Mouse (Mus musculus) heart, embryonic 14.5 days (tissue): ENCODE data around the gene Mdga1. TPM values are rescaled to one million over a fixed set of nuclear protein-coding genes. Genes with fewer than 3 reads are reported as not detected.

Source experiments
- ATAC-seq: fragments of 200-750 bp; cut with Nextera tagmentation; 2 replicates; pipeline ENCODE4 v1.8.0; 2017; ENCODE audit warnings: low read depth, moderate TSS enrichment; ENCODE audit not compliant: insufficient number of reproducible peaks, insufficient read depth, low FRiP score
- H3K27ac ChIP-seq, 2 experiments: fragments of 200-500 bp in 1 of 2; fragments of 300-500 bp in 1 of 2; sonication (generic) in 1 of 2; replicated peaks in 1 of 2; 2 replicates each; pipeline ENCODE4 v1.5.1; 2012 to 2014; ENCODE audit warnings: low read depth in 2 of 2, low read length in 2 of 2, control low read depth in 1 of 2, mild to moderate bottlenecking in 1 of 2, mixed read lengths in 1 of 2; ENCODE audit not compliant: control insufficient read depth in 1 of 2, insufficient read depth in 1 of 2
- H3K27me3 ChIP-seq: fragments of 300-500 bp; sonication (generic); 2 replicates; pipeline ENCODE4 v1.6.1; 2014; ENCODE audit warnings: mild to moderate bottlenecking, low read length, control low read depth; ENCODE audit not compliant: control insufficient read depth, insufficient read depth
- H3K36me3 ChIP-seq: fragments of 300-500 bp; sonication (generic); 2 replicates; pipeline ENCODE4 v1.6.1; 2014; ENCODE audit warnings: mild to moderate bottlenecking, control low read depth, low read length, mixed read lengths; ENCODE audit not compliant: control insufficient read depth, insufficient read depth
- H3K4me1 ChIP-seq, 2 experiments: fragments of 200-500 bp in 1 of 2; fragments of 300-500 bp in 1 of 2; sonication (generic) in 1 of 2; 2 replicates each; pipeline ENCODE4 v1.6.1; 2012 to 2014; ENCODE audit warnings: low read length in 2 of 2, control low read depth in 1 of 2, mixed read lengths in 1 of 2; ENCODE audit not compliant: control insufficient read depth in 2 of 2, insufficient read depth in 2 of 2
- H3K4me2 ChIP-seq: fragments of 300-500 bp; sonication (generic); 2 replicates; pipeline ENCODE4 v1.6.1; 2014; ENCODE audit warnings: mild to moderate bottlenecking, low read length
- H3K4me3 ChIP-seq, 2 experiments: fragments of 200-500 bp in 1 of 2; fragments of 300-500 bp in 1 of 2; sonication (generic) in 1 of 2; 2 replicates each; pipeline ENCODE4 v1.5.1; 2012 to 2014; ENCODE audit warnings: low read length in 2 of 2, mild to moderate bottlenecking in 2 of 2, control low read depth in 1 of 2, low read depth in 1 of 2, moderate library complexity in 1 of 2; ENCODE audit not compliant: control insufficient read depth in 1 of 2, insufficient read depth in 1 of 2
- H3K9ac ChIP-seq: fragments of 300-500 bp; sonication (generic); 2 replicates; pipeline ENCODE4 v1.6.1; 2014; ENCODE audit warnings: mild to moderate bottlenecking, low read length
- H3K9me3 ChIP-seq: fragments of 300-500 bp; sonication (generic); 2 replicates; pipeline ENCODE4 v1.6.1; 2016; ENCODE audit warnings: low read length, control low read depth; ENCODE audit not compliant: control insufficient read depth
- WGBS: fragments of 180-500 bp; shearing (Covaris S2); extraction: QIAGEN DNeasy Blood & Tissue Kit; methylation state at CpG from one replicate; pipeline ENCODE4 v1.1.7; 2014; 5-methylcytosine and 5-hydroxymethylcytosine counted together
- polyA plus RNA-seq: library from polyadenylated mRNA; unstranded; fragments of >200 nt; fragmentation: Nextera tagmentation; extraction: Ambion mirVana; gene quantifications from 2 replicates; pipeline ENCODE4 v1.2.1, GENCODE M21; 2014

The Mdga1 gene
- polyA plus RNA-seq, 1 experiment from 2014 or later, result 6.3 TPM

- 61% methylated on average over 8 of the region's 8 CpGs for WGBS
- H3K4me2 ChIP-seq, result no peak overlapping the region
- no peaks in the 10 kb centered on the region for H3K27me3 ChIP-seq
- H3K9ac ChIP-seq, result no peak overlapping the region
- H3K36me3 ChIP-seq, result no peaks in the 10 kb centered on the region
- H3K27ac ChIP-seq, result no peak overlapping the region
- no peak for ATAC-seq
- no peak overlapping the region for H3K4me3 ChIP-seq
- H3K9me3 ChIP-seq, result no peaks in the 10 kb centered on the region
- peaks cover 3 to 14% of the 10 kb centered on the region in 2 experiments for H3K4me1 ChIP-seq
Observed at GRCm38 (mm10) chr17:29981568-29981967, 11.7 kb upstream of the Mdga1 start.

GRCm38 (mm10) chr17:29979841-29980240 lies 10.0 kb upstream of the Mdga1 start:
- H3K9ac ChIP-seq, result no peak overlapping the region
- ATAC-seq, result no peak

GRCm38 (mm10) chr17:29979020-29979419 lies 9.1 kb upstream of the Mdga1 start:
- Histone ChIP-seq H3K27me3 (no peaks in the 10 kb centered on the region), H3K9ac (no peak overlapping the region), H3K4me3 (no peak overlapping the region), H3K36me3 (no peaks in the 10 kb centered on the region), H3K4me1 (peaks cover 3 to 10% of the 10 kb centered on the region in 2 experiments), H3K9me3 (no peaks in the 10 kb centered on the region), H3K4me2 (no peak overlapping the region), H3K27ac (no peak overlapping the region)
- 34% methylated on average over 4 of the region's 4 CpGs for WGBS
- ATAC-seq, result no peak

More at GRCm38 (mm10) chr17:29979841-29980240, 10.0 kb upstream of the Mdga1 start:
- no peak overlapping the region for H3K4me3 ChIP-seq
- H3K27me3 ChIP-seq, result no peaks in the 10 kb centered on the region
- 80% methylated on average over 7 of the region's 7 CpGs for WGBS
- H3K4me2 ChIP-seq, result no peak overlapping the region
- H3K9me3 ChIP-seq, result no peaks in the 10 kb centered on the region
- peaks cover 3 to 10% of the 10 kb centered on the region in 2 experiments for H3K4me1 ChIP-seq
- no peak overlapping the region for H3K27ac ChIP-seq
- no peaks in the 10 kb centered on the region for H3K36me3 ChIP-seq

GRCm38 (mm10) chr17:29975731-29976130 lies 5.8 kb upstream of the Mdga1 start:
- Histone ChIP-seq H3K9ac (no peak overlapping the region), H3K4me1 (peaks cover 3 to 10% of the 10 kb centered on the region in 2 experiments), H3K9me3 (no peaks in the 10 kb centered on the region), H3K27me3 (no peaks in the 10 kb centered on the region), H3K4me3 (no peak overlapping the region), H3K4me2 (no peak overlapping the region), H3K27ac (no peak overlapping the region), H3K36me3 (no peaks in the 10 kb centered on the region)
- 4% methylated on average over 8 of the region's 8 CpGs for WGBS
- 0 out of 2 replicates have a peak, but pooled peaks have one; percentile 54 for ATAC-seq

GRCm38 (mm10) chr17:29973226-29973625 lies 3.3 kb upstream of the Mdga1 start:
- no peak for ATAC-seq
- no peak overlapping the region for H3K4me2 ChIP-seq
- 90% methylated on average over 7 of the region's 7 CpGs for WGBS
- H3K4me1 ChIP-seq, result no peaks in the 10 kb centered on the region
- no peaks in the 10 kb centered on the region for H3K27me3 ChIP-seq
- H3K4me3 ChIP-seq, result no peak overlapping the region
- H3K36me3 ChIP-seq, result no peaks in the 10 kb centered on the region
- no peak overlapping the region for H3K9ac ChIP-seq
- no peaks in the 10 kb centered on the region for H3K9me3 ChIP-seq
- H3K27ac ChIP-seq, result no peak overlapping the region

- Histone ChIP-seq H3K27ac (no peak overlapping the region), H3K9ac (no peak overlapping the region), H3K4me2 (no peak overlapping the region), H3K27me3 (no peaks in the 10 kb centered on the region), H3K4me1 (no peaks in the 10 kb centered on the region), H3K9me3 (no peaks in the 10 kb centered on the region), H3K4me3 (no peak overlapping the region), H3K36me3 (no peaks in the 10 kb centered on the region)
- 42% methylated on average over 15 of the region's 15 CpGs for WGBS
- ATAC-seq, result no peak
Observed at GRCm38 (mm10) chr17:29971761-29972432, 2.0 kb upstream of the Mdga1 start.

GRCm38 (mm10) chr17:29965506-29965905 lies 4.4 kb downstream of the Mdga1 start:
- H3K9ac ChIP-seq, result no peak overlapping the region
- no peak for ATAC-seq
- H3K4me2 ChIP-seq, result no peak overlapping the region
- no peak overlapping the region for H3K27ac ChIP-seq
- peaks cover 8% of the 10 kb centered on the region; the same call in 1 of the 2 replicates for H3K27me3 ChIP-seq
- H3K36me3 ChIP-seq, result no peaks in the 10 kb centered on the region
- H3K4me3 ChIP-seq, result no peak overlapping the region
- peaks cover 12 to 14% of the 10 kb centered on the region in 2 experiments for H3K4me1 ChIP-seq
- no peaks in the 10 kb centered on the region for H3K9me3 ChIP-seq
- 46% methylated on average over 5 of the region's 5 CpGs for WGBS
